Mouse (Mus musculus): ENCODE measurements at regions not wholly inside any gene's neighbourhood (a gene's known extent, or its start where the extent isn't known, plus 50 kb on each side); places are given as distances from the start of the nearest gene placed in this dataset.
A peak's percentile ranks its signal among the peaks of the same experiment; 100 is the strongest.

GRCm38 (mm10) chr3:150109561-150109960 lies 1119.2 kb upstream of the Adgrl2 start:
- no peak for DNase-seq

DNA sequence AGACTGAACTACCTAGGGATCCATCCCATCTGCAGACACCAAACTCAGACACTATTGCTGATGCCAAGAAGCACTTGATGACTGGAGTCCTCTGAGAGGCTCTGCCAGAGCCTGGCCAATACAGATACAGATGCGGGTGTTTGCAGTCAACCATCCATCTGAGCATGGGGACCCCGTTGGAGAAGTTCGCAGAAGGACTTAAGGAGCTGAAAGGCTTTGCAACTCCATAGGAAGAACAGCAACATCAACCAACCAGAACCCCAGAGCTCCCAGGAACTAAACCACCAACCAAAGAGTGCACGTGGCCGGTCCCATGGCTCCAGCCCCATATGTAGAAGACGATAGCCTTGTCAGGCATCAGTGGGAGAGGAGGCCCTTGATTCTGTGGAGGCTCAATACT lies 1121.9 kb upstream of the Adgrl2 start:
- DNase-seq = no peak

DNA sequence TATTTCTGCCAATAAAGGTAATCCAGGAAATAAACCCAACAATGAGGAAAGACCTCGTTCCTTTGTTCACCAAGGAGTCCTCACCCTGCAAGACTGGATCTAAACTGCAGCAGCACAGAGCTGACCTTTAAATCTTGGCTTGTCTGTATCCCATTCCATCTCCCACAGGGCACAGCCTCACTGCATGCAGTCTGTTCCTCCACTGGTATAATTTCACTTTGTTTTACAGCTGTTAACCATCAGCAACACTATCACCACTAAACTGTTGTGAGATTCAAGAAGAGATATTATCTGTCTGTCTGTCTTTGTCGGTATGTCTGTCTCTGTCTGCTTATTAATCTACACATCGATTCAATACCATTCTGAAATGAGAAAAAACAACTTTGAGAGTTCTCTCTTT lies 1129.5 kb upstream of the Adgrl2 start:
- DNase-seq = no peak

DNA sequence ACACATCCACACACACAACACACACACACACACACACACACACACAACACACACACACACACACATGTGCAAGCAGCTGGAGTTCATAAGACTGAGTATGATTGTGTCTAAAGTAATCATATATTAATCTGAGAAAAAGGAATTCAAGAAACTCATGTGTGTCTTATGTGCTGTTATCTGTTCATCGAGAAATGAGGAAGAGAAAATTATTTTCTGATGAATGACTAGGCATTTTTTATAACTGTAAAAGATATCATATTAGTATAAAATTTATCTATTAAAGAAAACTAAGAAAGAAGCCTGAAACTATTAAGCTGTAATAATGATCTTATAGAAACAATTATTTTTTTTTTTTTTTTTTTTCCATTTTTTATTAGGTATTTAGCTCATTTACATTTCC lies 1156.3 kb upstream of the Adgrl2 start:
- DNase-seq = no peak

GRCm38 (mm10) chr3:150151152-150151822 lies 1160.9 kb upstream of the Adgrl2 start:
- no peak for DNase-seq

- no peak for DNase-seq
These were observed 1161.4 kb upstream of the Adgrl2 start for GRCm38 (mm10) chr3:150151823-150152158.

DNA sequence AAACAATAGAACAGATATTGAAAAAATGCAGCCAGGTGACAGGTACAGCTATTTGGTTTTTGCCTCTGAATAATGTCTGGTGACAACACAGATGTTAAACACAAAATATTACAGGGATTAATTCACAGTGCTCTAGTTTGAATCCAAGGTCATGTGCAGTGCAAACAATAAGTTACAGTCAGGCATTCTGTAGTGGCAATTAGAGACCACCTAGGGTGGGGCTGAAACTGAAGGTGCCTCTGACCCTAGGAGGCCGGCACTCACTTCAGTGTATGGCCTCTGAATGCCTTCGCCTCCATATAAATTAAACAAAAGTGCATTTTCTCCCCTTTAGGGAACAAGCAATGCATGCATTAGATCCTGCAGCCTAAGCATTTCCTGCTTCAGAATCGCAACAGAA lies 1162.5 kb upstream of the Adgrl2 start:
- no peak for DNase-seq

DNA sequence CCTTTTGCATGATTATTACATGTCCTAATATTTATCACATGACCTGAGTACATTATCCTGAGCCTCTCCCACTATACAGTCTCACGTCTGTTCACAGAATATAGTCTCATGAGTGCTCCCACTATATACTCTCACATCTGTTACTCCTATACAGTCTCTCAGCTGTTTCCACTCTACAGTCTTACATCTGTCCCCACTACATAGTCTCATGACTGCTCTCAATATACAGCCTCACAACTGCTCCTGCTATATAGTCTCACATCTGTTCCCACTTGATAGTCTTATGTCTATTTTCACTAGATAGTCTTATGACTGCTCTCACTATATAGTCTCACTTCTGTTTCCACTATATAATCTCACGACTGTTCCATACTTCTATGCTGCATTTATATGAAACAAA lies 1195.5 kb upstream of the Adgrl2 start:
- DNase-seq = no peak

DNA sequence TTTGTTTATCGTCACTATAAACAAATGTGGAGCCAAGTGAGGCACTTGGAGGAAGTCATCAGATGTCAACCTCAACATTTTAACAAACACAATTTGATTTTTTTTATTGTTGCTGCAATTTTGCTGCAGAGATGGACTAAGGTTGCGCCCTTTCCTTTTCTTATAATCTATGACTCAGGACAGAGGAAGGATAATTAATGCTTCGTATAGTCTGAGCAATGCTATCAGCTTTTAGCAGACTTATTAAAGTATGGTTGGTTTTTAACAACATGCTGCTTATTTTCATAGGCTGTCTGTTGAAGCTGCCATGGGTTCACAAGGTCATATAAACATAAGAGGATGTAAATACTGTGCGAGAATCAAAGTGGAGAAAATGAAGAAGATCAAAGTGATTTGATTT lies 1202.8 kb upstream of the Adgrl2 start:
- DNase-seq = no peak

DNA sequence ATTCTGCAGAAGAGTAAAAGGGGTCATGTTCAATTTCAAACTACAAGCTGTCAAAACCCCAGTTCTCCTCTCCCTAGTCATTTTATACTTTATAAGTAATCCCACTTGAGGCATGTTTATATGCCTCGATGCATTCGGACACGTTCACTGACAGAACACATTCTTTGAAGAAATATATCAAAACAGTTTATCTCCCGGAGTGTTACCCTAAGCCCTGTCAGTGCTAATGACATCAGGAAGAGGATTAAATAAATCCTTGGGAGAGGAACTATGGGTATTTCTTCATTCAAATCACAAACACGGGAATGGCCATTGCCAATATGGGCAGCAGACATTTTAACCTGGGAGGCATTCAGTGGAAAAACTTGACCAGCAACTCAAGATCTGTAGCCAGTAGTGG lies 1208.1 kb upstream of the Adgrl2 start:
- DNase-seq = no peak

DNA sequence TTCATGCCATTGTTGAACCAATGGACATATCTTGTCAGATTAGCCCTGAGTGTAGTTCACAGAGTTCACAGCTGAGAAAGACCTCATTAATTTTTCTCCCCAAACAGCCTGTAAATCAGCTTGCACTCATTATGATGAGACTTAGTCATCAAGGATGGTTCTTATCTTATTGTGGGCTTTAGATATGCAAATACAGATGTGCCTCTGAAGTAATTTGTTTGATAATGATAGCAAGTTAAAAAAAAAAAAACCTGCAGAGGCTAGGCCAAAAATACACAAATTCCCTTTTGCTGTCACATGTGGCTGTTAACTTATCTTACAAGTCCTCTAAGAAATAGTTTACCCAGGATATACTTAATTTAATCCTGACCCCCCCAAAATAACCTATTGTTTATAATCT lies 1215.5 kb upstream of the Adgrl2 start:
- no peak for DNase-seq

DNA sequence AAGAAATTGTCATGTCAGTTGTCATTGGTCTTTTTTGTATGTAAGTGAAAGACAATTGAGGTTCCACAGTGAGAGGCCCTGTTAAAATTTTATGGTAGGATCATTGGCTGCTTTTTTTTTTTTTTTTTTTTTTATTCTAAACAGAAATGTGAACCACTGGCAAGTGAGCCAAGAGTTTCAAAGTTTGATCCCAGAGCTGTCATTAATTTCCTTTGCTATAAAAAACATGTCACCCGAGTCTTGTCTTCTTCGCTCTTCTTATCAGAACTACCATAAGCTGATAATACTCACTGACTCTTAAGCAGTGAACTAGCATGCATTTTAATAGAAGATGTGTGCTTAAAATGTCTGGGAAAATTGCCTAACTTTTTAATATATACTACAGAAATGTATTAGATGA lies 1204.4 kb upstream of the Adgrl4 start:
- DNase-seq = no peak

DNA sequence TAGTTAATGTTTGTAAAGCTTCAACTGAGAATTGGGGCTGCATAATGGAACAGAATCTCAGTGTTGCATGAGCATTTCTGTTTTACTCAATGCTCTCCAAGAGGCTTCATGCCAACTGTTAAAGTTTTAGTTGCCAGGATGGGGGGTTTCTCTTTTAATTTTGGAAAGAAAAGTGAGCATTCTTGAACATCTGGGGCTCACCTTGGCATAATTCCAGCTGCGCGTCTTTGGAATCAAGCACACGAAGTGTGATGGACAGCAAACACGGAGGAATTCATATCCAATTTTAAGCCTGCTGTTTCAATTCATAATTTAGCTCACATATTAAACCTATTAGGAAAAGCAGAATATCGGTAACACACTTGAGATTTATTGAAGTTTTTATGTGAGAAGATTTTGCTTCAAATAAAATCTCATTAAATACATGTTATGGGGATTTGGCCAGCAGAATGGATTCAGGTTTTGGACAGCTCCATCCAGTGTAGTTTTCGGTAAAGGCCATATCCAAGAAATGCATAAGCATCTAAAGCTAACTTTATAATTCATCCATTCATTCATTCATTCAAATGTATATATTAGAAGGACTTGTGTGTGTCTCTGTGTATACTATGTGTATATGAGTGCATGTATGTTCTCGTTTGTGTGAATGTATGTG lies 1200.6 kb upstream of the Adgrl4 start:
- DNase-seq = no peak

GRCm38 (mm10) chr3:150275038-150275437 lies 1162.6 kb upstream of the Adgrl4 start:
- DNase-seq = no peak

GRCm38 (mm10) chr3:150296057-150296710 lies 1141.5 kb upstream of the Adgrl4 start:
- DNase-seq = no peak

DNA sequence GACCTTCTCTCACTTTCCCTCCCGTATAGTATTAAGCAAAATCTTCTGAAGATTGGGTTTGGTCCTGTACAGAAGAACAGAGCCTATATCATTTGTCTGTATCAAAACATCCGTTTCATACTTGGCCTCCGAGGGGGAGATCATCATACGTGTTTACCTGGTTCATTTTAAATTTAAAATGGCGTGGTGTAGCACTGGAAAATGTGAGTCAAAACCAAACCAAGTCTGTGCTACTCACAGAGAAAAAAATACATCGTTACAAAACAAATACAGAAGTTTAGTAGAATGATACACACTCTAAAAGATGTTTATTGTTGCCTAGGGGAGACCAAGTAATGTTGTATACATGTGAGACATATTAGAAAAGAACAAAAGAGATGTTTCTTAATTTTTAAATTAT lies 1108.9 kb upstream of the Adgrl4 start:
- no peak for DNase-seq

DNA sequence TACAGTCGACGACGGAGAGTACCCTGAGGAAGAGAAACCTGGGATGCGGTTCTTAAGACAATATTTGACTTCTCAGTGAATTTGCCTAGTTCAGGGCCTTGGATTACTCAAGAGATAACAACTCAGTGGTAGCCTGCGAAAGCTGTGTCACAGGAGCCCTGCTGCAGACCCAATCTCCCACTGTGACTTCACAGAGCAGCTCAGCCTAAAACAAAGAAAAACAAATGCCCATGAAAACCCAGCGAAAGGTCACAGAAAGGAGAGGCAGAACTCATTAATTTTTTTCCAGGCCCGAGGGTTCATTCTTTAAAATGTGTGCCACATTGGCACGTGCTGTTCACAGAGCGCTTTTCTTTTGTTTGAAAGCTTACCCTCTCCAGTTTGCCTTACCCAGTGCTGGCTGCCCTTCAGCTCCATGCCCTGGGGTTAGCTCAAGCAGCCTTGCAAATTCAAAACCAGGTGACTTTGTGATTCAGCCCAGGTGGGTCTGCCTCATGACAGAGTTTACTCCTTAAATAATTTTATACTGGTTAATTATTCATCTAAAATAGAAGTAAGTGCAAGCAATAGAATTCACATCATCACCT lies 1085.5 kb upstream of the Adgrl4 start:
- no peak for DNase-seq

DNA sequence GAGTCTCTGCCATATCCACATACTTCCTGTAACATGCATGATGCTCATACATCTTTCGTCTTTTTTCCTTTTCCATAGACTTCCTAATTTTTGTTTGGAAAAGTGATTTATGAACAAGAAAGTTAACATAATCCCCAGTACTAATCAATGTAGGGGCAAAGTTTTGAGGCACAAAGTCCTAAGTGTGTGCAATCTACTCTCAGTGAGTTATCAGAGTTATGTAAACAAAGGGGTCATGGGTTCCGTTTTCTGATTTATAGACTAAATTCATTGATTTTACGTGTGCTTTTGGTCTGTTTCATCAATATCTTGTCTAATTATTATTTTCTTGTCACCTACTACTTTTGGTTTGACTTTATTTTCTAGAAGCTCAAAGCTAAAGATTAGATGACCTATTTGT lies 1071.9 kb upstream of the Adgrl4 start:
- DNase-seq = no peak

DNA sequence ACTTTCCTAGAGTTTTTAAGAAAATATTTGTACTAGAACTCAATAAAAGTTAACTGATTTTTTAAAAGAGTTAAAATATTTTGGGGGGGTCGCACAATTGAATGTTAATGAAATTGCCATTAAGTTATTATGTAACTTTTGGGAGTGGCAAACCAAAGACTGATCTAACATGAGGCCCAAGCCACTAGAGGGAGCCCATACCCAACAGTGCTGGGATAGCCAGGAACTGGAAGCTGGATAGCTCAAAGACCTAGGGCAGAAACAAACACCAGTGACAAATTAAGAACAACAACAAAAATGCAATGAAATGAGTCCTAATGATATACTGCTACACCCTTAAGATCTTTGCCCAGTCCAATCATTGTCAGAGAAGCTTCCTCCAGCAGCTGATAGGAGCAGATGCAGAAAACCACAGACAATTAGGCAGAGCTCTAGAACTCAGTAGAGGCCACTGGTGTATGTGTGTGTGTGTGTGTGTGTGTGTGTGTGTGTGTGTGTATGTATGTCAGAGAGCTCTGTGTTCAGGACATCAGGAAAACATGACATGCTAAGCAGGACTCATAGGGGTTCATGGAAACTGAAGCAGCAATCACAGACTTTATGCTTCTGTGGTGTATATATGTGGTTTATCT lies 1052.6 kb upstream of the Adgrl4 start:
- DNase-seq = peak; percentile 51

DNA sequence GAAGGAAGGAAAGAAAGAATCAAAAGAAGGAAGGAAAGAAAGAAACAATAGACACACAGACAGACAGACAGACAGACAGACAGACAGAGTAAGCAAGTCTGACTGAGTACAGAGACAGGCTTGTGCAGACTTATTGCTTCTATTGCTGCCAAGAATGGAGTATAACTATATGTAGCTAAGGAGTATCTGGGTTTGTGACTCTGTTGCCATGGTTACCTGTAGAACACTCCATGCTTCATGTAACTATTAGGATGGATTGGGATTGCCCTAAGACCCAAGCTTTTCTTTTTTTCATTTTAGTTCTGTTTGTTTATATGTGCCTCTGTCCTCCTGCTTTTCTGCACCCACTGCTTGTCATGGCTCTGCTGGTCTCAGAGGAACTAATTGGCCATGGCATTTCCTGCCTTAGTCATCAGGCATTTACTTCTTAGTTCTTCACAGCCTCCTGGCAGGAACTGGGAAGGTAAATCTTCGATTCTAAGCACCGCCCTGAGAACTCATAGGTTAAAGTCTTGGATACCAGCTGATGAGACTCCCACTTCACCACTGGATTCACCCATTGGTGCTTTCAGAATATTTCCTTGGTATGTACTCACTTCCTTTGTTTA lies 1035.9 kb upstream of the Adgrl4 start:
- no peak for DNase-seq

GRCm38 (mm10) chr3:150406086-150406485 lies 1031.6 kb upstream of the Adgrl4 start:
- no peak for DNase-seq

GRCm38 (mm10) chr3:150415277-150415676 lies 1022.4 kb upstream of the Adgrl4 start:
- DNase-seq = no peak

DNA sequence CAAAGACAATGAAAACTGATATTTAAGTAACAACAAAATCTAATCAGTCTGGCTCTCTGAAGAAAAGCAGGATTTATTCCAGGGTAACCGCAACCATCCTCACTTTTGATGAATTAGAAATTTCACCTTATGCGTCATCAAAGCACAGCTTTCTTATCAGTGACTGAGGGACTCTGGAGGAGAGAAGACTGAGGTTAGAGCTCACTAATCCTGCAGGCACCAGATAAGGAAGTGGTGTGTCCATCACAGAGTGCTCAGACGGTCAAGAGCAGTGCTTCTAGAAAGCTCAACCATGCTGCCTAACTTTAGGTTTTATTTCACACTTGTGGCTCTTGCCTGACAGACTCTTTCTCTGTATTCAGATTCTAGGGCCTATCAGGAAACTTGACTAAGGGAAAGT lies 1021.2 kb upstream of the Adgrl4 start:
- no peak for DNase-seq

Measured in adrenal gland, postnatal 14 days (tissue).